Mouse (Mus musculus): ENCODE measurements around the gene Ring1. TPM values are rescaled to one million over a fixed set of nuclear protein-coding genes. Genes with fewer than 3 reads are reported as not detected.

Gene Ring1
- 20.7 and 21.4 TPM in 2 replicates for total RNA-seq (2014; rRNA removed)
- 15.7 and 19.0 TPM in 2 replicates for polyA plus RNA-seq (2015; fragmentation: Nextera tagmentation; extraction: Ambion mirVana)

DNA sequence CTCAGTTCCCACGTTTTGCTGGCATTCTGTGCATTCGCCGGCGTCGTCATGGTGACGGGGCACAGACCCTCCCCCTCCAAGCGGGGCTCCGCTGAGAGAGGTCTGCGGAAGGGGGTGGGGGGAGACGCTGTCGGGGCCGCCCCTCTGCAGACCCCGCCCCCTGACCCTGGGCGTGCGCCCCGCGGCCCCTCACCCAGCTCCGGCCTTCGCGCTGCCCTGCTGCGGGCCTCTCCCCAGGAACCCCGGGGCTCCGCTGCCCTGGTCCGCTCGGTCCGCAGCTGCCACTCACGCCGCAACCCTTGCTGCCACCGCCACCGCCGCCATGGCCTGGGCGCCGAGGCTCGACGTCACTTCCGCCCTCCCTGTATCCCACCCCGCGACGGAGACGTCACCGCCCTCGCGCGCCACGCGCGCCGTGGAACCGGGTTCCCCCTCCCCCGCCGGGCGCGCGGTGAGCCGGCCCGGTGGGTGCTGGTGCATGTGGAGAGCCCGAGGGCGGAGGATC lies at the start of gene Ring1:
Gene Ring1, minus strand, starts transcription at position 364 of the 505 bp plus-strand sequence.
- Histone ChIP-seq H3K36me3 (ENCODE audit: insufficient read depth) (peaks cover 29% of the 10 kb centered on the region), H3K9me3 (ENCODE audit: low read length) (no peaks in the 10 kb centered on the region), H3K27ac (ENCODE audit: low read depth, low read length) (peak within 1 kb of the TSS; percentile 93), H3K4me3 (ENCODE audit: low read depth, low read length) (peak within 1 kb of the TSS; percentile 83), H3K4me1 (ENCODE audit: insufficient read depth) (peaks cover 13% of the 10 kb centered on the region; the same call in 1 of the 2 replicates), H3K27me3 (ENCODE audit: insufficient read depth, low read length) (no peaks in the 10 kb centered on the region), H3K9ac (peak within 1 kb of the TSS; percentile 87), H3K4me2 (ENCODE audit: low read depth) (peak within 1 kb of the TSS; percentile 83)
- no peak for TF ChIP-seq CTCF (IDR thresholded peaks at IDR 0.05; ENCODE audit: low read depth)
- DNase-seq = peak; percentile 94
- WGBS = under 1% methylated on average over 53 of the region's 58 CpGs
- peak; percentile 86 for ATAC-seq

DNA sequence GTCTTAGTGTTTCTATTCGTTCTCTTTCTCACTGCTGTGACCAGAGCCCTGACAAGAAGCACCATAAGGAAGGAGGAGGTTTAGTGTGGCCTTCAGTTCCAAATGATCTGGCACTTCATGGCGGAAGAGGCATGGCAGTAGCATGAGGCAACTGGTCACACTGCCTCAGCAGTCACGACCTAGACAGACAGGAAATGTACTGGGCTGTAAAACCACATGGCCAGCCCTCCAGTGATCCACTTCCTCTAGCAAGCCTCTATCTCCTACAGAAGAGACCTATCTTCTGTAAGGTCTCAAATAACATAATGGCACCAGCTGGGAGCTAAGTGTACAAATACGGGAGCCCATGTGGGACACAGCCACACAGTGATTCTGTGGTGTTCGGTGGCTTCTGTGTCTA lies 47.6 kb upstream of the Ring1 start:
- ATAC-seq (no peak), DNase-seq (no peak)
- no peak overlapping the region for H3K4me3 ChIP-seq (ENCODE audit: low read depth, low read length)
- H3K4me2 ChIP-seq (ENCODE audit: low read depth) = no peak overlapping the region
- no peak overlapping the region for H3K27ac ChIP-seq (ENCODE audit: low read depth, low read length)
- no peaks in the 10 kb centered on the region for H3K36me3 ChIP-seq (ENCODE audit: insufficient read depth)
- H3K9ac ChIP-seq = no peak overlapping the region
- 80% methylated on average over 5 of the region's 5 CpGs for WGBS
- no peaks in the 10 kb centered on the region for H3K9me3 ChIP-seq (ENCODE audit: low read length)
- no peaks in the 10 kb centered on the region for H3K4me1 ChIP-seq (ENCODE audit: insufficient read depth)
- no peak for TF ChIP-seq CTCF (IDR thresholded peaks at IDR 0.05; ENCODE audit: low read depth)
- 0 out of 2 replicates have a peak, but pooled peaks cover 3% of the 10 kb centered on the region for H3K27me3 ChIP-seq (ENCODE audit: insufficient read depth, low read length)

DNA sequence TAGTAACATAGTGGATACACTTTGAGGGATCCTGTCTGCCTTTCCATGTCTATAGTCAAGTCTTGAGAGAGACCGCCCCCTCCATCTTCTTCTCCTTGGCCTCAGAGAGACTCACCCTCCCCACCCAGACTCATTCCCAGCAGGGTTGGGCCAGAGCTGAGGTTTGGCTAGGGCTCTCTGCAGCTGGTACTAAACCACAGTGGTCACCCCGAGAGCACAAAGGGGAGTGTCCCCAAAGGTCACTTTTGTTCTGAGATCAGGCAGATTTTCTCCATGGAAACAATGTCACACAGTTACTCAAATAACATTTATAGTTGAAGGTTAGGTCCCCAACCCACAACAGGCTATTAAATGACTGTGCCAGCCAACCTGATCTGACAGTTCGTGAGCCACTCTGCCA lies 44.4 kb upstream of the Ring1 start:
- no peak overlapping the region for H3K27ac ChIP-seq (ENCODE audit: low read depth, low read length)
- H3K4me2 ChIP-seq (ENCODE audit: low read depth) = no peak overlapping the region
- H3K9ac ChIP-seq = no peak overlapping the region
- no peaks in the 10 kb centered on the region for H3K9me3 ChIP-seq (ENCODE audit: low read length)
- H3K4me3 ChIP-seq (ENCODE audit: low read depth, low read length) = no peak overlapping the region
- no peaks in the 10 kb centered on the region for H3K4me1 ChIP-seq (ENCODE audit: insufficient read depth)
- H3K27me3 ChIP-seq (ENCODE audit: insufficient read depth, low read length) = no peaks in the 10 kb centered on the region
- H3K36me3 ChIP-seq (ENCODE audit: insufficient read depth) = no peaks in the 10 kb centered on the region
- ATAC-seq = no peak
- WGBS = 48% methylated on average over 3 of the region's 3 CpGs
- no peak for TF ChIP-seq CTCF (IDR thresholded peaks at IDR 0.05; ENCODE audit: low read depth)
- DNase-seq = no peak

DNA sequence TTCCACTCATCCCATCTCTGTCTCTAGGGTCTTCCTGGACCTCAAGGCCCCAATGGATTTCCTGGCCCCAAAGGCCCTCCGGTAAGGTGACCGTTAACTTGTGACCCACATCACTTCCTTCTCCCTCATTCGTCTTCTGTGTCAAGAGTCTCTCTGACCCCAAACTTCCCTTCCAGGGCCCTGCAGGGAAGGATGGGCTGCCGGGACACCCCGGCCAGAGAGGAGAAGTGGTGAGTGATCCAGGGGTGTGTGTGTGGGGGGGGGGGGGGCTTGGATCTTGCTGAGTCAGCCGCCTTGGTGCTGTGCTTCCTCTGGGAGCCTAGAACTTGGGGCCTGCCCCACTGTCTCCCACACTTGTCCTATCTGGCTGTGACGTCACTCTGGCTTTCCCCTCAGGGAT lies 32.7 kb upstream of the Ring1 start:
- no peak for DNase-seq
- no peaks in the 10 kb centered on the region for H3K4me1 ChIP-seq (ENCODE audit: insufficient read depth)
- no peak overlapping the region for H3K4me3 ChIP-seq (ENCODE audit: low read depth, low read length)
- ATAC-seq = no peak
- H3K36me3 ChIP-seq (ENCODE audit: insufficient read depth) = no peaks in the 10 kb centered on the region
- 89% methylated on average over 7 of the region's 7 CpGs for WGBS
- no peak overlapping the region for H3K27ac ChIP-seq (ENCODE audit: low read depth, low read length)
- H3K27me3 ChIP-seq (ENCODE audit: insufficient read depth, low read length) = no peaks in the 10 kb centered on the region
- no peak overlapping the region for H3K9ac ChIP-seq
- H3K9me3 ChIP-seq (ENCODE audit: low read length) = no peaks in the 10 kb centered on the region
- no peak for TF ChIP-seq CTCF (IDR thresholded peaks at IDR 0.05; ENCODE audit: low read depth)
- no peak overlapping the region for H3K4me2 ChIP-seq (ENCODE audit: low read depth)

DNA sequence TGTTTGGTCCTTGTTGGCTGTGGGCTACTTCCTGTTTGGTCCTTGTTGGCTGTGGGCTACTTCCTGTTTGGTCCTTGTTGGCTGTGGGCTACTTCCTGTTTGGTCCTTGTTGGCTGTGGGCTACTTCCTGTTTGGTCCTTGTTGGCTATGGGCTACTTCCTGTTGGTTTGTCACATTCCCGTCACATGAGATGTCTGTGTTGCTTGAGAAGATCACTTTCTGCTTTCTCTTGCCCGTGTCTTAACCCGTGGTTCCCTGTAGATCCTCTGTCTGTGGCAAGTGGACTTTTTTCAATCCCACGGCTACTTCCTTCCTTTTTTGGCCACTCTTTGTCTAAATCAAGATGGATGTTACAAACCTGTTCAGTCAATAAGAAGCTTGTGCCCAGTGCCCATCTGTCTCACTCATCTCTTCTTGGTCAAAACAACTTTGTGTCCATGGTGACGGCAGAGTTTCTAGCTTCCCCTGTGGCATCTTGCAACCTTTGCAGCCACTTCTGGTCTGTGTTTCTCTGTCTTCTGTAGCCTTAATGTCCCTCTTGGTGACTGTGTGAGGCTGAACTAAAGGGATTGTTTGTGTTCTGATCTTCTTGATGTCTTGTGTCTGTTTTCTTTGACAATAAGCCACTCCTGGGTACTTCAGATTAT lies 23.0 kb upstream of the Ring1 start:
- WGBS = 97% methylated on average over 5 of the region's 5 CpGs
- no peaks in the 10 kb centered on the region for H3K27me3 ChIP-seq (ENCODE audit: insufficient read depth, low read length)

DNA sequence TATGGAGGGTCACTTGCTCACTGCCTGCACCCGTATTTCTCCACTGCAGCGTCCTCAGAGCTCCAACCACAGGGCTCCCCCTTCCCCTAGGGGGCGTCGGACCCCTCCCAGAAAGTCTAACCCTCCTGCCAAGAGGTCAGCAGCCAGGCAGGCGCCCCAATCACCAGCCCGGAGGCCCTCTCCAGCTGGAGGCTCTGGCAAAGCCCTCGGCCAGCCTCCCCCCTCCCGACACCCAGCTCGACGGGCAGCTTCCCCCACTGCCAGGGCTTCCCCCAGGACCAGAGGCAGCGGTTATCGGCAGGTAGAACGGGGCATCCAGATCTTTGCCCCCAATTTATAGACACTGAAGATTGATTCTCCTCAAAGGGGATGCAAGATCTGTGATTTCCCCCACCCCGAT lies 21.5 kb upstream of the Ring1 start:
- ATAC-seq (no peak), DNase-seq (no peak)
- H3K36me3 ChIP-seq (ENCODE audit: insufficient read depth) = no peaks in the 10 kb centered on the region
- WGBS = 83% methylated on average over 14 of the region's 14 CpGs
- no peak overlapping the region for H3K27ac ChIP-seq (ENCODE audit: low read depth, low read length)
- TF ChIP-seq CTCF (IDR thresholded peaks at IDR 0.05; ENCODE audit: low read depth) = no peak
- H3K27me3 ChIP-seq (ENCODE audit: insufficient read depth, low read length) = no peaks in the 10 kb centered on the region
- no peak overlapping the region for H3K4me2 ChIP-seq (ENCODE audit: low read depth)
- H3K4me3 ChIP-seq (ENCODE audit: low read depth, low read length) = no peak overlapping the region
- H3K9me3 ChIP-seq (ENCODE audit: low read length) = no peaks in the 10 kb centered on the region
- no peak overlapping the region for H3K9ac ChIP-seq
- H3K4me1 ChIP-seq (ENCODE audit: insufficient read depth) = no peaks in the 10 kb centered on the region

More for the DNA sequence above, 23.0 kb upstream of the Ring1 start:
- Histone ChIP-seq H3K4me1 (ENCODE audit: insufficient read depth) (no peaks in the 10 kb centered on the region), H3K36me3 (ENCODE audit: insufficient read depth) (no peaks in the 10 kb centered on the region), H3K27ac (ENCODE audit: low read depth, low read length) (no peak overlapping the region), H3K4me2 (ENCODE audit: low read depth) (no peak overlapping the region), H3K4me3 (ENCODE audit: low read depth, low read length) (no peak overlapping the region), H3K9me3 (ENCODE audit: low read length) (no peaks in the 10 kb centered on the region), H3K9ac (no peak overlapping the region)
- no peak for TF ChIP-seq CTCF (IDR thresholded peaks at IDR 0.05; ENCODE audit: low read depth)
- ATAC-seq (no peak), DNase-seq (no peak)

All from forebrain, postnatal 0 days (tissue).